Mouse (Mus musculus): Measurements from ENCODE around the gene Tdrd9. TPM values are rescaled to one million over a fixed set of nuclear protein-coding genes. Genes with fewer than 3 reads are reported as not detected.
A peak's percentile ranks its signal among the peaks of the same experiment; 100 is the strongest.
"Not testable (repeated sequence)": the region's sequence is repeated elsewhere in the genome, so short reads cannot be mapped to it uniquely, and the experiment has no call there.

The Tdrd9 gene
- polyA plus RNA-seq, 1 experiment from 2014 or later, result 0.28 TPM

GRCm38 (mm10) chr12:112013271-112013801, 42.0 kb downstream of the Tdrd9 start:
- Histone ChIP-seq H3K36me3 (replicated peaks) (no peaks in the 10 kb centered on the region), H3K4me1 (peaks cover 9% of the 10 kb centered on the region; the same call in 1 of the 2 replicates), H3K9ac (peak overlapping the region; percentile 24; the same call in 1 of the 2 replicates), H3K27me3 (replicated peaks) (no peaks in the 10 kb centered on the region), H3K4me3 (peak overlapping the region; percentile 12), H3K9me3 (no peaks in the 10 kb centered on the region), H3K27ac (peak overlapping the region; percentile 50), H3K4me2 (peak overlapping the region; percentile 48)
- 9% methylated on average over 14 of the region's 14 CpGs for WGBS
- no peak for ATAC-seq (replicated peaks)

DNA sequence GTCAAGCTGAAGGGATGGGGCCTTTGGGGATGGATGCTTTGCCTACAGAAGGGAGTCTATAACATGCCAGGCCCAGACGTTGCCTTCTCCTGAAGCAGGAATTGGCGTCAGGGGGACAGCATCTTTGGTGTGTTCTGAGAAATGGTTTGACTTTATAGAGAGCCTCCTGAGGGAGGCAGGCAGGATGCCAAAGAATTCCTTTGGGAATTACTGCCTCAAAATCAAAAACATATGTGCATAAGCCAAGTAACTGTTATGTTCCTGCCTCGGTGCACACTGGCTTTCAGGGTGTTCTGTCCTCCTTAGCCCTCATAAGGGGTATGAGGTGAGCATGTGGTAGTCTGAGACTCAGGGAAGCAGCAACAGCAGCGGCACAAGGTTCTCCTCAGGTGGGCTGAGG, 45.0 kb downstream of the Tdrd9 start:
- no peaks in the 10 kb centered on the region for H3K27me3 ChIP-seq (replicated peaks)
- H3K9ac ChIP-seq, result no peak overlapping the region
- ATAC-seq (replicated peaks), result no peak
- H3K27ac ChIP-seq, result no peak overlapping the region
- no peak overlapping the region for H3K4me2 ChIP-seq
- H3K4me3 ChIP-seq, result no peak overlapping the region
- peaks cover 9% of the 10 kb centered on the region; the same call in 1 of the 2 replicates for H3K4me1 ChIP-seq
- H3K9me3 ChIP-seq, result no peaks in the 10 kb centered on the region
- no peaks in the 10 kb centered on the region for H3K36me3 ChIP-seq (replicated peaks)
- 85% methylated on average over 4 of the region's 4 CpGs for WGBS

DNA sequence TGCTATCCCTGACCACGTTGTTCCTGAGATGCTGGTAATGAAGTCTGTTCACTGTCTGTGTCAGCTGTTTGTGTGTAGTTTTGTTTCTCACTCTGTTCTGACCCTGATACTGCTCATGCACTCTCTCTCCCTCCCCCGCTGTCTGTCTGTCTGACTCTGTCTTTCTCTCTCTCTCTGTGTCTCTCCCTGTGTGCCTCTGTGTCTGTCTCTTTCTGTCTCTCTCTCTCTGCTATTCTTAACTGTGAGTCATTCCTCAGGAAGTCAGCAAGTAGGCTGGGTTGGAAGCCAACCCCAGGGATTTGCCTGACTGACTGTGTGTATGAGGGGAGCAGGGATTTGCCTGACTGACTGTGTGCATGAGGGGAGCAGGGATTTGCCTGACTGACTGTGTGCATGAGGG, 51.9 kb downstream of the Tdrd9 start:
- Histone ChIP-seq H3K36me3 (replicated peaks) (no peaks in the 10 kb centered on the region), H3K27me3 (replicated peaks) (no peaks in the 10 kb centered on the region), H3K9ac (no peak overlapping the region), H3K4me3 (no peak overlapping the region), H3K27ac (no peak overlapping the region), H3K9me3 (no peaks in the 10 kb centered on the region), H3K4me1 (no peaks in the 10 kb centered on the region), H3K4me2 (no peak overlapping the region)
- no peak for ATAC-seq (replicated peaks)
- 80% methylated on average over 2 of the region's 2 CpGs for WGBS

- Histone ChIP-seq H3K4me3 (no peak overlapping the region), H3K4me2 (no peak overlapping the region), H3K27me3 (replicated peaks) (no peaks in the 10 kb centered on the region), H3K4me1 (no peaks in the 10 kb centered on the region), H3K9me3 (no peaks in the 10 kb centered on the region), H3K27ac (no peak overlapping the region), H3K36me3 (replicated peaks) (no peaks in the 10 kb centered on the region), H3K9ac (no peak overlapping the region)
- 76% methylated on average over 17 of the region's 17 CpGs for WGBS
- ATAC-seq (replicated peaks), result no peak
Observed at GRCm38 (mm10) chr12:112024581-112025310, 53.4 kb downstream of the Tdrd9 start.

DNA sequence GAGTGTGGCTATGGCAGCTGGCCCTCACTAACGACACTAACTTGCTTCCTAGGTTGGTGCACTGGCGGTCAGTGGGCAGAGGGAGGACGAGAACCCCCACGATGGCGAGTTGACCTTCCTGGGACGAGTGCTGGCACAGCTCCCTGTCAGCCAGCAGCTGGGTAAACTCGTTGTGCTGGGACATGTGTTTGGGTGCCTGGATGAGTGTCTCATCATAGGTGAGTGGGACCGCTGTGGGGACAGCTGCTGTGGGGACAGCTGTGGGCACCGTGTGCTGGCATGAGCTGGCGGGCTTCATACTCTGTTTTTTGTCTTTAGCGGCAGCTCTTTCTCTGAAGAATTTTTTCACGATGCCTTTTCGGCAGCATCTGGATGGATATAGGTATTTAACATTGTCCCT, 54.1 kb downstream of the Tdrd9 start:
- no peak for ATAC-seq (replicated peaks)

GRCm38 (mm10) chr12:112025907-112026645, 54.7 kb downstream of the Tdrd9 start:
- WGBS, result 85% methylated on average over 14 of the region's 14 CpGs
- Histone ChIP-seq H3K9me3 (no peaks in the 10 kb centered on the region), H3K36me3 (replicated peaks) (no peaks in the 10 kb centered on the region), H3K4me1 (no peaks in the 10 kb centered on the region), H3K4me3 (no peak overlapping the region), H3K9ac (no peak overlapping the region), H3K4me2 (no peak overlapping the region), H3K27me3 (replicated peaks) (no peaks in the 10 kb centered on the region), H3K27ac (no peak overlapping the region)
- no peak for ATAC-seq (replicated peaks)

More for the DNA sequence above, 54.1 kb downstream of the Tdrd9 start:
- Histone ChIP-seq H3K9ac (no peak overlapping the region), H3K4me2 (no peak overlapping the region), H3K4me3 (no peak overlapping the region), H3K27ac (no peak overlapping the region), H3K36me3 (replicated peaks) (no peaks in the 10 kb centered on the region), H3K4me1 (no peaks in the 10 kb centered on the region), H3K27me3 (replicated peaks) (no peaks in the 10 kb centered on the region), H3K9me3 (no peaks in the 10 kb centered on the region)
- WGBS, result 89% methylated on average over 13 of the region's 13 CpGs

GRCm38 (mm10) chr12:112027408-112027807, 56.0 kb downstream of the Tdrd9 start:
- no peaks in the 10 kb centered on the region for H3K27me3 ChIP-seq (replicated peaks)
- H3K4me2 ChIP-seq, result no peak overlapping the region
- WGBS, result 66% methylated on average over 4 of the region's 4 CpGs
- H3K9ac ChIP-seq, result no peak overlapping the region
- H3K27ac ChIP-seq, result no peak overlapping the region
- no peaks in the 10 kb centered on the region for H3K4me1 ChIP-seq
- no peak for ATAC-seq (replicated peaks)
- no peaks in the 10 kb centered on the region for H3K9me3 ChIP-seq
- no peak overlapping the region for H3K4me3 ChIP-seq
- no peaks in the 10 kb centered on the region for H3K36me3 ChIP-seq (replicated peaks)

- H3K4me1 ChIP-seq, result no peaks in the 10 kb centered on the region
- no peak overlapping the region for H3K9ac ChIP-seq
- no peak overlapping the region for H3K27ac ChIP-seq
- no peaks in the 10 kb centered on the region for H3K9me3 ChIP-seq
- 75% methylated on average over 10 of the region's 10 CpGs for WGBS
- no peak overlapping the region for H3K4me3 ChIP-seq
- no peaks in the 10 kb centered on the region for H3K36me3 ChIP-seq (replicated peaks)
- H3K27me3 ChIP-seq (replicated peaks), result no peaks in the 10 kb centered on the region
- no peak for ATAC-seq (replicated peaks)
- H3K4me2 ChIP-seq, result no peak overlapping the region
Observed at GRCm38 (mm10) chr12:112033409-112033975, 62.1 kb downstream of the Tdrd9 start.

GRCm38 (mm10) chr12:112035341-112036100, 64.2 kb downstream of the Tdrd9 start:
- not testable (repeated sequence) for H3K4me3 ChIP-seq; H3K27ac ChIP-seq; H3K4me1 ChIP-seq; H3K9ac ChIP-seq; H3K4me2 ChIP-seq; H3K9me3 ChIP-seq; H3K36me3 ChIP-seq (replicated peaks); H3K27me3 ChIP-seq (replicated peaks); ATAC-seq (replicated peaks)
- WGBS, result 84% methylated on average over 6 of the region's 6 CpGs

DNA sequence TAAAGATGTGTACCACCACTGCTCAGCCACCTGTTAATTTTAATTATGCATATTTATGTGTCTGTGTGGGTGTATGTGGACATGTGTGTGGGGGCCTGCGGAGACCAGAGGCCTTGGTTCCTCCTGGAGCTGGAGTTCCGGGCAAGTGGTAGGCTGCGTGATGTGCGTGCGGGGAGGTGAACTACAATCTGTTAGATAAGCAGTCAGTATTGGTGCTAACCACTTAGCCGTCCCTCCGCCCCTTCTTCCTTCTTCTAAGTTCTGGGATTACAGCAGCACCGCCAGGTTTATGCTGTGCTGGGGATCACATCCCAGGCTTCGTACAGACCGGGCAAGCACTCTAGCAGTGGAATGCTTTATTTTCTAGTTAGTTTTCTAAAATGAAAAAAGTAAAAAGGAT, 67.1 kb downstream of the Tdrd9 start:
- no peaks in the 10 kb centered on the region for H3K36me3 ChIP-seq (replicated peaks)
- WGBS, result 95% methylated on average over 10 of the region's 10 CpGs

GRCm38 (mm10) chr12:112039169-112039568, 67.8 kb downstream of the Tdrd9 start:
- WGBS, result 93% methylated on average over 10 of the region's 10 CpGs
- no peak overlapping the region for H3K4me3 ChIP-seq
- H3K36me3 ChIP-seq (replicated peaks), result no peaks in the 10 kb centered on the region
- H3K27me3 ChIP-seq (replicated peaks), result no peaks in the 10 kb centered on the region
- H3K9me3 ChIP-seq, result no peaks in the 10 kb centered on the region
- H3K4me2 ChIP-seq, result no peak overlapping the region
- H3K9ac ChIP-seq, result no peak overlapping the region
- H3K4me1 ChIP-seq, result no peaks in the 10 kb centered on the region
- ATAC-seq (replicated peaks), result no peak
- no peak overlapping the region for H3K27ac ChIP-seq

More for the DNA sequence above, 67.1 kb downstream of the Tdrd9 start:
- H3K27ac ChIP-seq, result no peak overlapping the region
- no peaks in the 10 kb centered on the region for H3K27me3 ChIP-seq (replicated peaks)
- no peak overlapping the region for H3K9ac ChIP-seq
- H3K9me3 ChIP-seq, result no peaks in the 10 kb centered on the region
- no peak for ATAC-seq (replicated peaks)
- H3K4me1 ChIP-seq, result no peaks in the 10 kb centered on the region
- H3K4me2 ChIP-seq, result no peak overlapping the region
- no peak overlapping the region for H3K4me3 ChIP-seq

DNA sequence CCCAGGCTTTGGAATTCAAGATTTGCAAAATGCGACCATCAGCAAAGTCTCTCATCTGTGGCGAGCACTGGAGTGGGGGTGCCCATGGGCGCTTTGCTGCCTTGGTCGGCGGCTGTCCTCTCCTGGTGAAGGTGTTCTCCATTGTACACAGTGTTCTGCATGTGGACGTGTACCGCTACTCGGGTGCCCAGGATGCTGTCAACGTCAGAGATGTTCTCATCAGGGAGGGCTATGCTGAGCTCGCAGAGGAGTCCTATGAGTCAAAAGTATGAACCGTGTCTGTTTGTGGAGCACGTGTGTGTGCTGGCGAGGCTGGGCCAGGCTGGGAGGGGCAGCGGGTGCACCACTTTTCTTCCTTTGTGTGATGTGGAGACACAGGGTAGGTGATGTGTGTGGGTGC, 71.3 kb downstream of the Tdrd9 start:
- no peak overlapping the region for H3K27ac ChIP-seq
- 86% methylated on average over 14 of the region's 14 CpGs for WGBS

More for the DNA sequence above, 71.3 kb downstream of the Tdrd9 start:
- H3K4me1 ChIP-seq, result no peaks in the 10 kb centered on the region
- H3K27me3 ChIP-seq (replicated peaks), result no peaks in the 10 kb centered on the region
- H3K4me3 ChIP-seq, result no peak overlapping the region
- no peaks in the 10 kb centered on the region for H3K9me3 ChIP-seq
- no peak overlapping the region for H3K4me2 ChIP-seq
- ATAC-seq (replicated peaks), result no peak
- no peaks in the 10 kb centered on the region for H3K36me3 ChIP-seq (replicated peaks)
- no peak overlapping the region for H3K9ac ChIP-seq

All from midbrain, embryonic 15.5 days (tissue).